Mouse (Mus musculus) urinary bladder, postnatal 25 days (tissue): ENCODE measurements around the gene Lrrn4cl.
"Not testable (repeated sequence)": the region's sequence is repeated elsewhere in the genome, so short reads cannot be mapped to it uniquely, and the experiment has no call there.

Source experiments
- DNase-seq: peaks from one replicate; pipeline ENCODE4 v3.0.0; 2022; ENCODE audit warnings: low spot score

Lrrn4cl gene

GRCm38 (mm10) chr19:8850402-8850901, at the start of gene Lrrn4cl:
Gene Lrrn4cl, plus strand, starts transcription at chr19:8850768.
- DNase-seq: no peak

- DNase-seq: peak; percentile 73
These were observed 48.3 kb upstream of the Lrrn4cl start, which contains the start of gene Zbtb3 for GRCm38 (mm10) chr19:8802130-8802821. Gene Zbtb3, plus strand, starts transcription at chr19:8802555.

- DNase-seq: no peak
These were observed 47.3 kb upstream of the Lrrn4cl start for GRCm38 (mm10) chr19:8803204-8803780.

GRCm38 (mm10) chr19:8803879-8804660, 46.5 kb upstream of the Lrrn4cl start:
- DNase-seq: no peak

- DNase-seq: no peak
These were observed 43.8 kb upstream of the Lrrn4cl start for GRCm38 (mm10) chr19:8806810-8807209.

GRCm38 (mm10) chr19:8815812-8816211, 34.8 kb upstream of the Lrrn4cl start:
- no peak for DNase-seq

- DNase-seq: no peak
These were observed 33.6 kb upstream of the Lrrn4cl start for GRCm38 (mm10) chr19:8817001-8817400.

GRCm38 (mm10) chr19:8818301-8818798, 32.2 kb upstream of the Lrrn4cl start:
- no peak for DNase-seq

GRCm38 (mm10) chr19:8818801-8819595, 31.6 kb upstream of the Lrrn4cl start, which contains the start of gene Ttc9c:
Gene Ttc9c, minus strand, starts transcription at chr19:8819333.
- peak; percentile 80 for DNase-seq

- peak; percentile 94 for DNase-seq
These were observed 30.8 kb upstream of the Lrrn4cl start, which contains the start of gene Hnrnpul2 for GRCm38 (mm10) chr19:8819596-8820423. Gene Hnrnpul2, plus strand, starts transcription at chr19:8820010.

- DNase-seq: no peak
These were observed 30.1 kb upstream of the Lrrn4cl start for GRCm38 (mm10) chr19:8820424-8820956.

GRCm38 (mm10) chr19:8821146-8821545, 29.4 kb upstream of the Lrrn4cl start:
- no peak for DNase-seq

- no peak for DNase-seq
These were observed 27.9 kb upstream of the Lrrn4cl start for GRCm38 (mm10) chr19:8822696-8823095.

- DNase-seq: no peak
These were observed 20.9 kb upstream of the Lrrn4cl start, which contains the start of gene AC129217.1 for GRCm38 (mm10) chr19:8829660-8830059. Gene AC129217.1, plus strand, starts transcription at chr19:8829773.

GRCm38 (mm10) chr19:8830664-8831063, 19.9 kb upstream of the Lrrn4cl start:
- no peak for DNase-seq

GRCm38 (mm10) chr19:8831262-8831661, 19.3 kb upstream of the Lrrn4cl start:
- no peak for DNase-seq

- DNase-seq: no peak
These were observed 17.6 kb upstream of the Lrrn4cl start for GRCm38 (mm10) chr19:8832971-8833370.

GRCm38 (mm10) chr19:8836327-8836726, 14.2 kb upstream of the Lrrn4cl start:
- DNase-seq: not testable (repeated sequence)

GRCm38 (mm10) chr19:8837251-8837791, 13.2 kb upstream of the Lrrn4cl start, which contains the start of gene Bscl2:
Gene Bscl2, plus strand, starts transcription at chr19:8837467.
- DNase-seq: peak; percentile 67
